Mouse (Mus musculus): ENCODE measurements at regions not wholly inside any gene's neighbourhood (a gene's known extent, or its start where the extent isn't known, plus 50 kb on each side); places are given as distances from the start of the nearest gene placed in this dataset.

DNA sequence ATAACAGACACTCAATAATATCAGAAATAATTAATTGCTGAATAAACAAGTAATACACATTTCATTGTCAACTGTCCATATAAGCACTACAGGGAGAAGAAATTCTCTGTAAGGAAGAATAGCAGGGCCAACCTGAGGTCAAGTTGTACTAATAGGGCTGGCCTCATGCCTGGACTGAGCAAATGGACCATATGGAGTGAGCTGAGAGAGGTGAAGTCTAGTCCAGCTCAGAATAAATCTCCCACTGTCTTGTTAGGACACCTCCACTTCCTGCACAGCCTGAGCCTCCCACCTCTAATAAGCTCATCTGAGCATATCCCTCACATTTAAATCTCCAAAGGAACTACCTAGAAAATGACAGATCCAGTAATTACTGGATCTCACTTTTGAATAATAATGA, 354.2 kb downstream of the Basp1 start:
- TF ChIP-seq CTCF (IDR thresholded peaks at IDR 0.05; ENCODE audit: extremely low read depth, insufficient read depth, low read length), result no peak
- no peak for TF ChIP-seq POLR2A (IDR thresholded peaks at IDR 0.05; ENCODE audit: extremely low read depth, insufficient read depth, low read length)
